In the genomic region with DNA sequence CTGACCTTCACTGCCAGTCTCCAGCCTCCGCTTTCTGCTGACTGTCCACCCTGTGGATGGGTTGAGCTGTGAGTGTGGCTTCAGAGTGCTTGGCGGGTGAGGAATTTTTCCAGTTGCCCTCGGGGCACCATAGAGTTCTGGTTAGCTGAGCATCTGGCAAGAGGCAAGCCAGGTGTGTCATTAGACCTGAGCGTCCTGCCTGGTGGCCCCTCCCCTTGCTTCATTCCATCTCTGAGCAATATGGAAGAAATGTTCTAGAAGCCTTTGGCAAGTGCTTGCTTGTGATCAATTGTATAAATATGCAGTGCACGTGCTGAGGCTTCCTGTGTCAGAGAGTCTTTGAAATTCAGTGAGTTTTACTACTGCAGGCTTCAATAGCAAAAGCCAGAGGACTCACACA, we compare ENCODE assay signal across 15 mouse cellular contexts. TPM values are rescaled to one million over a fixed set of nuclear protein-coding genes. Genes with fewer than 3 reads are reported as not detected.
DNase-seq lines count a peak whose midpoint lies in the region; ATAC-seq and TF ChIP-seq lines count a peak whose summit lies in the region.
"Had no signal": no experiment of that assay in that cellular context is flagged by ENCODE, and none has a peak within 500 bp of the region (broad histone marks: within the 10 kb centered on the region; RNA-seq: fewer than 3 reads in every experiment).

No protein-coding gene starts in this region.

- H3K4me1 ChIP-seq in hindbrain, postnatal 0 days (ENCODE audit: insufficient read depth, low read length): peaks cover 24% of the 10 kb centered on the region
- peaks cover 47% of the 10 kb centered on the region for H3K4me1 ChIP-seq in hindbrain, embryonic 12.5 days
- peaks cover 58% of the 10 kb centered on the region for H3K4me1 ChIP-seq in limb, embryonic 10.5 days
- H3K4me1 ChIP-seq in liver, embryonic 11.5 days (replicated peaks; ENCODE audit: control insufficient read depth, insufficient read depth, low read length): peaks cover 18% of the 10 kb centered on the region

- no peak overlapping the region for H3K4me3 ChIP-seq in hindbrain, postnatal 0 days (ENCODE audit: low read length)
- no peak overlapping the region for H3K4me3 ChIP-seq in hindbrain, embryonic 12.5 days
- H3K4me3 ChIP-seq in limb, embryonic 10.5 days: no peak overlapping the region
- no peak overlapping the region for H3K4me3 ChIP-seq in liver, embryonic 11.5 days (ENCODE audit: low read depth, low read length)
- H3K4me3 ChIP-seq: forebrain, embryonic 12.5 days; liver, embryonic 12.5 days had no signal

- H3K36me3 ChIP-seq in hindbrain, postnatal 0 days (ENCODE audit: insufficient read depth, low read length): no peaks in the 10 kb centered on the region
- no peaks in the 10 kb centered on the region for H3K36me3 ChIP-seq in hindbrain, embryonic 12.5 days
- peaks cover 3% of the 10 kb centered on the region; the same call in 1 of the 2 replicates for H3K36me3 ChIP-seq in limb, embryonic 10.5 days
- no peaks in the 10 kb centered on the region for H3K36me3 ChIP-seq in liver, embryonic 11.5 days (ENCODE audit: control insufficient read depth, insufficient read depth, low read length)
- H3K36me3 ChIP-seq: forebrain, embryonic 12.5 days; liver, embryonic 12.5 days had no signal

- no peak overlapping the region for H3K27ac ChIP-seq in hindbrain, postnatal 0 days
- no peak overlapping the region; the same call in 1 of the 2 replicates for H3K27ac ChIP-seq in hindbrain, embryonic 12.5 days
- peak overlapping the region; percentile 6; the same call in 1 of the 2 replicates for H3K27ac ChIP-seq in limb, embryonic 10.5 days
- H3K27ac ChIP-seq in liver, embryonic 11.5 days (ENCODE audit: low read depth, low read length): no peak overlapping the region
- H3K27ac ChIP-seq: forebrain, embryonic 12.5 days; liver, embryonic 12.5 days had no signal

- ATAC-seq in hindbrain, postnatal 0 days: no peak
- no peak for ATAC-seq in hindbrain, embryonic 12.5 days (ENCODE audit: low FRiP score)
- ATAC-seq in liver, embryonic 11.5 days (replicated peaks; ENCODE audit: low FRiP score): no peak
- ATAC-seq: inflammation-experienced regulatory T-cells, adult 6 months; liver, embryonic 12.5 days had no signal

- no peaks in the 10 kb centered on the region for H3K9me3 ChIP-seq in hindbrain, postnatal 0 days (ENCODE audit: low read length)
- no peaks in the 10 kb centered on the region for H3K9me3 ChIP-seq in hindbrain, embryonic 12.5 days (replicated peaks)
- H3K9me3 ChIP-seq in limb, embryonic 10.5 days (replicated peaks): no peaks in the 10 kb centered on the region
- no peaks in the 10 kb centered on the region for H3K9me3 ChIP-seq in liver, embryonic 11.5 days (ENCODE audit: control insufficient read depth, low read length)
- H3K9me3 ChIP-seq: forebrain, embryonic 12.5 days; liver, embryonic 12.5 days had no signal

- H3K27me3 ChIP-seq in hindbrain, postnatal 0 days (ENCODE audit: insufficient read depth, low read length): no peaks in the 10 kb centered on the region
- H3K27me3 ChIP-seq in hindbrain, embryonic 12.5 days: no peaks in the 10 kb centered on the region
- H3K27me3 ChIP-seq in limb, embryonic 10.5 days (ENCODE audit: low read depth, poor library complexity, severe bottlenecking): no peaks in the 10 kb centered on the region
- H3K27me3 ChIP-seq in liver, embryonic 11.5 days (replicated peaks; ENCODE audit: control insufficient read depth, insufficient read depth, low read length): peaks cover 7% of the 10 kb centered on the region
- H3K27me3 ChIP-seq: forebrain, embryonic 12.5 days had no signal

- 51% methylated on average over 5 of the region's 5 CpGs for WGBS in hindbrain, postnatal 0 days
- 61% methylated on average over 5 of the region's 5 CpGs for WGBS in hindbrain, embryonic 12.5 days
- 58% methylated on average over 5 of the region's 5 CpGs for WGBS in limb, embryonic 10.5 days
- 61% methylated on average over 5 of the region's 5 CpGs for WGBS in liver, embryonic 11.5 days

- TF ChIP-seq CTCF in hindbrain, postnatal 0 days (IDR thresholded peaks at IDR 0.05; ENCODE audit: low read depth): no peak

- DNase-seq in hindbrain, postnatal 0 days (ENCODE audit: low spot score): peak; percentile 40
- DNase-seq in NIH3T3 (ENCODE audit: low read depth): peak; percentile 66
- DNase-seq in kidney, adult 18-20 months: peak; percentile 77
- peak; percentile 56 for DNase-seq in limb, embryonic 10.5 days (ENCODE audit: low spot score)
- DNase-seq in adrenal gland, postnatal 36 days: no peak
- DNase-seq in adrenal gland, postnatal 25 days: no peak
- no peak for DNase-seq in liver, embryonic 11.5 days (ENCODE audit: low spot score)
- DNase-seq: gastrocnemius, postnatal 36 days; heart, postnatal 10 days; thymus, adult 2 months had no signal

- no peak overlapping the region for H3K9ac ChIP-seq in hindbrain, postnatal 0 days (replicated peaks; ENCODE audit: low read length)
- H3K9ac ChIP-seq in hindbrain, embryonic 12.5 days: no peak overlapping the region
- H3K9ac ChIP-seq in liver, embryonic 11.5 days (ENCODE audit: low read depth, low read length): no peak overlapping the region
- H3K9ac ChIP-seq: forebrain, embryonic 12.5 days; liver, embryonic 12.5 days had no signal

- H3K4me2 ChIP-seq in hindbrain, postnatal 0 days (ENCODE audit: low read depth, low read length): no peak overlapping the region
- no peak overlapping the region for H3K4me2 ChIP-seq in hindbrain, embryonic 12.5 days (replicated peaks)
- no peak overlapping the region for H3K4me2 ChIP-seq in liver, embryonic 11.5 days
- H3K4me2 ChIP-seq: forebrain, embryonic 12.5 days; liver, embryonic 12.5 days had no signal

RNA-seq across cellular contexts. Expression of gene Tead1, which starts 21.0 kb away (rescaled TPM):
- total RNA-seq in hindbrain, postnatal 0 days (2014; rRNA removed): 25.6 and 32.4 TPM in 2 replicates
- polyA plus RNA-seq in hindbrain, postnatal 0 days (2015; fragmentation: Nextera tagmentation; extraction: Ambion mirVana): 10.2 and 14.3 TPM in 2 replicates
- polyA plus RNA-seq in hindbrain, embryonic 12.5 days (2016; fragmentation: Nextera tagmentation; extraction: Ambion mirVana): 23.3 and 25.4 TPM in 2 replicates
- 12.7 and 17.3 TPM in 2 replicates for polyA plus RNA-seq in limb, embryonic 10.5 days (2016; fragmentation: Nextera tagmentation; extraction: Ambion mirVana)
- 100 to 1,000 TPM in 1 of 2 experiments, 10 to 100 TPM in 1; 78.8 to 119 TPM for total RNA-seq in adrenal gland, postnatal 36 days (2021)
- total RNA-seq in adrenal gland, postnatal 25 days (2021): 55.9 and 73.4 TPM in 2 replicates
- polyA plus RNA-seq in liver, embryonic 11.5 days (2014; fragmentation: Nextera tagmentation; extraction: Ambion mirVana): 6.7 and 7.4 TPM in 2 replicates
- total RNA-seq: megakaryocyte progenitor cell, adult 5-6 weeks had no signal

Comparison
In these comparisons a context has a peak if more than half of its experiments do, and no peak if none do; other contexts are left out.
1. DNase-seq: peak in hindbrain, postnatal 0 days (single experiment), NIH3T3 (single experiment), kidney, adult 18-20 months (single experiment) and limb, embryonic 10.5 days (single experiment); none in adrenal gland, postnatal 36 days (0 of 2), adrenal gland, postnatal 25 days (single experiment) and liver, embryonic 11.5 days (single experiment).